Mouse (Mus musculus): ENCODE results near the gene Fmo4.
A peak's percentile ranks its signal among the peaks of the same experiment; 100 is the strongest.
"Not testable (repeated sequence)": the region's sequence is repeated elsewhere in the genome, so short reads cannot be mapped to it uniquely, and the experiment has no call there.

DNA sequence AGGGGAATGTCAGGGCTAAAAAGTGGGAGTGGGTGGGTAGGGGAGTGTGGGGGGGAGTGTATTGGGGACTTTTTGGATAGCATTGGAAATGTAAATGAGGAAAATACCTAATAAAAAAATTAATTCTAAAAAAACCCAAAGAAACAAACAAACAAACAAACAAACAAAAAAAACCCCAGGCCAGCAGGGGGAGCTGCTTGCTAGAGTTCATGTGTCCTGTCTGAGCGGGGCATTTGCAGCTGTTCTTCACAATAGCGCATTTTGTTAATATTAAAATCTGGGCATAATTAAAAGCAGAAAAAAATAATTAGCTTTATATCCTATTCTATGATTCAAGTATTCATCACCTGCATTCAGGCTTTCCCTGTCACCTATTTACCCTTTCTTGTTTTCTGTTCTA is 32.7 kb downstream of the Fmo4 start:
- TF ChIP-seq POLR2A (IDR thresholded peaks at IDR 0.05; ENCODE audit: borderline replicate concordance, extremely low read depth, insufficient read depth, insufficient read length, poor library complexity, severe bottlenecking): not testable (repeated sequence)
- TF ChIP-seq CTCF (IDR thresholded peaks at IDR 0.05; ENCODE audit: borderline replicate concordance, extremely low read depth, insufficient read depth, insufficient read length): peak; percentile 21; the same call in 1 of the 2 replicates

All from brain, embryonic 14.5 days (tissue).